Mouse (Mus musculus) MN1 (cell line): ENCODE results near the gene Alox5ap.
A peak's percentile ranks its signal among the peaks of the same experiment; 100 is the strongest.

Experiments used
- DNase-seq: peaks from one replicate; pipeline ENCODE4 v3.0.0-alpha.2; 2016; ENCODE audit warnings: low spot score

Gene Alox5ap

GRCm38 (mm10) chr5:149259093-149259492, 5.5 kb upstream of the Alox5ap start:
- DNase-seq, result no peak

GRCm38 (mm10) chr5:149261449-149261848, 3.1 kb upstream of the Alox5ap start:
- DNase-seq, result no peak

- DNase-seq, result no peak
Observed at GRCm38 (mm10) chr5:149261866-149262265, 2.7 kb upstream of the Alox5ap start.

GRCm38 (mm10) chr5:149264878-149265279, 312 bp downstream of the Alox5ap start:
- DNase-seq, result no peak

- DNase-seq, result no peak
Observed at GRCm38 (mm10) chr5:149266761-149267221, 2.2 kb downstream of the Alox5ap start.

- DNase-seq, result no peak
Observed at GRCm38 (mm10) chr5:149267493-149267892, 2.9 kb downstream of the Alox5ap start.

- DNase-seq, result no peak
Observed at GRCm38 (mm10) chr5:149271291-149271690, 6.7 kb downstream of the Alox5ap start.

GRCm38 (mm10) chr5:149272535-149272934, 8.0 kb downstream of the Alox5ap start:
- DNase-seq, result no peak

- no peak for DNase-seq
Observed at GRCm38 (mm10) chr5:149274390-149275104, 10.0 kb downstream of the Alox5ap start.

- no peak for DNase-seq
Observed at GRCm38 (mm10) chr5:149275105-149275494, 10.5 kb downstream of the Alox5ap start.

- DNase-seq, result no peak
Observed at GRCm38 (mm10) chr5:149277529-149277928, 13.0 kb downstream of the Alox5ap start.

- no peak for DNase-seq
Observed at GRCm38 (mm10) chr5:149279273-149279844, 14.8 kb downstream of the Alox5ap start.

GRCm38 (mm10) chr5:149283009-149283408, 18.4 kb downstream of the Alox5ap start:
- peak; percentile 36 for DNase-seq

GRCm38 (mm10) chr5:149283821-149284220, 19.3 kb downstream of the Alox5ap start:
- DNase-seq, result no peak

GRCm38 (mm10) chr5:149286021-149286420, 21.5 kb downstream of the Alox5ap start:
- DNase-seq, result peak; percentile 34

- DNase-seq, result peak; percentile 82
Observed at GRCm38 (mm10) chr5:149287148-149288038, 22.8 kb downstream of the Alox5ap start.

- no peak for DNase-seq
Observed at GRCm38 (mm10) chr5:149291266-149291665, 26.7 kb downstream of the Alox5ap start.

- no peak for DNase-seq
Observed at GRCm38 (mm10) chr5:149293071-149293470, 28.5 kb downstream of the Alox5ap start.

GRCm38 (mm10) chr5:149296808-149297207, 32.2 kb downstream of the Alox5ap start:
- DNase-seq, result no peak

- no peak for DNase-seq
Observed at GRCm38 (mm10) chr5:149297464-149297863, 32.9 kb downstream of the Alox5ap start.

GRCm38 (mm10) chr5:149298234-149298633, 33.7 kb downstream of the Alox5ap start:
- DNase-seq, result no peak

GRCm38 (mm10) chr5:149312884-149313652, 48.5 kb downstream of the Alox5ap start:
- DNase-seq, result no peak
